Mouse (Mus musculus) spleen, embryonic (tissue): ENCODE results near the gene Arap2.
"Not testable (repeated sequence)": the region's sequence is repeated elsewhere in the genome, so short reads cannot be mapped to it uniquely, and the experiment has no call there.

ENCODE experiments used
- CTCF ChIA-PET: fragments of 350-600 bp; sonication (Branson Sonifier 250); formaldehyde crosslinking; loops from one replicate; lab custom pipeline; 2022; lab: Charles Lee

Gene Arap2

DNA sequence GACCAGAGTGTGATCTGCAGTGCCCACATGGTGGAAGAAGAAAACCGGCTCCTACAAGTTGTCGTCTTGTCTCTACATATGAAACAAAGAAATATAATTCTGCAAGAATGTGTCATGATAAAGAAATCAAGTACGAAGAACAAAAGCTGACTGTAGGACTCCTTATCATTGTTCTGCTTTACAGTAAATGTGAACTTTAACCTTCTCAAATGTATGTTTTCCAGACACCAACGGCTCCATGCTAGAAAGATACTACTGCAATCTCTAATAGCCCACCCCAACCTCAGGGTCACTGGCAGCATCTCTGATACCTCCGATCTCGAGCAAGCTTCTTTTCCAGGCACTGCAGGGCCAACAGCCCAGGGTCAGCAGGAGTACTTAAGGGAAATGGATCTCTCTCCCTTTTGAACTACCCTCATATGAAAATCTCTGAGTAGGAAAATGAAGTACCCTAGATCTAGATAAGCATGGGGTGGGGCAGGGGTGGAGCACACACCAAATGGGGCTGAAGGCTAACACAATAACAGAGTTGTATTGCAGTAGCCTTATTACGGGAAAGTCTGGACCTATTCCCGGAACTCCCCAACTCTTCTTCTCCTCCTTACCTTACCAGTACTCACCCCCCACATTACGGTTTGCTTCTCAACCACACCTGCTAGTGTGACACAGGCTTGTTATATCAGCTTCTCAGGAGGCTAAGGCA lies 22.6 kb downstream of the Arap2 start:
- CTCF ChIA-PET = interaction anchor here (0.7 to 0.8 kb wide), 2 partner anchors 86 to 1008 kb away, joined by 3 to 4 read pairs; no protein-coding TSS in a partner anchor

DNA sequence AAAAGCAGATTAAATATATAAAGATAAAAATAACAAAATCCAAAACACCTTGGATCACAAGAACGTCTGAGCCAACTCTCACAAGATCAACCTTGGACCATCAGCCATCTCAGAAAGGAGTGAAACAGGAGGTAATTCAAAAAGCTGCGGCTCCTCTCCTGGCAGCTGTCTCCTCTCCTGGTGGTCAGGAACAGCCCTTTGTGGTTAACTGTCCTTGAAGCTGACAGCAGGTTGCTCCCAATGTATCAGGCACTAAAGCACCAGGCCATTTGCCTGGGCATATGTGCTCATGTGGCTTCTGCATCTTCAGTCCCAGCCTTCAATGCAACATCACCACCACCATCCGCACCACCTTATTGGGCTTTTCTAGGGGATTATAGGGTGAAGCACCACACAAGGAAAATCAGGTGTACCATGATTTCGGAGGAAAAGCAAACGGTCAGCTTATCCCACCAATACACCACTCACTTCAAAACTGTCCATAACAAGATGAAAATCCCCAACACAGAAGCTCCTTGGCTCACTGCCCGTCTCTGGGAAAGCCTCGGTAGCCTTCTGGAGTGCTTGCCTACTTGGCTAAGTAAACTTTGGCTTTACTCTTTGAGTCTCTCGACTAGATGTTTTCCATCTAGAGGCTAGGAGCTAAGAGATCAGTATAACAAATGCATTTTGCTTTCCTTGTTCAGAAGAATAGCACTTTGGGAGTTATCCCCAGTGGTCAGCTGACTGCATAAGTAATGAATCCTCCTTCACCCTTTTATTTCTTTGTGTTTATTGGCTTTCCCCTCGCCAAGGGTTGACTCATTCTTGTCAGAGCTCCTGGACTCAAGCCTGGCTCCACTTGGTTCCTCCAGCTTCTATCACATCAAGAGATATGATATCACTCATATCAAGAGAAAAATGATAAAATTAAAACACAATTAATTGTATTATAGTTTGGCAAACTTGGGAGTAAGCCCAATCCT lies 26.2 kb downstream of the Arap2 start:
- CTCF ChIA-PET = no interaction called here

DNA sequence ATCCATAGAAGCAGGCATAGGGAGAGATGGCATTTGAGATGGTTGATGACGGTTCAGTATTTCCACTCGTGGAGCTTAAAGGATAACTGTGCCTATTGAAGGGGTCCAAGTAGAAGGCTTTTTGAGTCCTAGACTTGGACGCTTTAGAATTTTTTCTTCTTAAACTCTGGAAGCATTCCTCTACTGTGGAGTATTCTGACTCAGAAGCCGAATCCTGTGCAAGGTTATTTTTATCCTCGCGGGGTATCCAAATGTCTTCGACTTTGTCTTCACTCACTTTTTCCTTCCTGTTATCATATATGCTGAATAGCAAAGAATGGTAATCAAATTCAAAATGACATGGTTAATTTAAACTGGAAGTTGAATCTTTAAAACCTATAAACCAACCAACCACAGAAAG lies 35.4 kb downstream of the Arap2 start:
- CTCF ChIA-PET = not testable (repeated sequence)

DNA sequence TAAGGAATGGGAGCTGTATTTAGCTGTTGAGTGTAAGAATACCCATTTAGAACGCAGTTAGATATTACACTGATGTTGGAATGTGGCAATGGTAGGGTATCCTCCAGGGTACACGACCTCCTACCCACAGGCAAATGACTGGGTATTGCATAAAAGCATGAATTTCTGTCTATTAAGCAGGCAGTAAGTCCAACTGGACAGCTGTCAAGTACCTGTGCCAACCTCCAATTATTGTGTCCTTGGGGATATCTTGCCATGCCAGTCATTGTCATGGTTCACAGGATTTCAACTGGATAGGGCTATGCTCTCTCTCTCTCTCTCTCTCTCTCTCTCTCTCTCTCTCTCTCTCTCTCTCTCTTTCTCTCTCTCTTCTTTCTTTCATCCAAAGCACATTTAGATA lies 40.4 kb downstream of the Arap2 start:
- CTCF ChIA-PET = interaction anchor here (1.3 kb wide), 1 partner anchor 8 kb away, joined by 5 read pairs; no protein-coding TSS in a partner anchor

DNA sequence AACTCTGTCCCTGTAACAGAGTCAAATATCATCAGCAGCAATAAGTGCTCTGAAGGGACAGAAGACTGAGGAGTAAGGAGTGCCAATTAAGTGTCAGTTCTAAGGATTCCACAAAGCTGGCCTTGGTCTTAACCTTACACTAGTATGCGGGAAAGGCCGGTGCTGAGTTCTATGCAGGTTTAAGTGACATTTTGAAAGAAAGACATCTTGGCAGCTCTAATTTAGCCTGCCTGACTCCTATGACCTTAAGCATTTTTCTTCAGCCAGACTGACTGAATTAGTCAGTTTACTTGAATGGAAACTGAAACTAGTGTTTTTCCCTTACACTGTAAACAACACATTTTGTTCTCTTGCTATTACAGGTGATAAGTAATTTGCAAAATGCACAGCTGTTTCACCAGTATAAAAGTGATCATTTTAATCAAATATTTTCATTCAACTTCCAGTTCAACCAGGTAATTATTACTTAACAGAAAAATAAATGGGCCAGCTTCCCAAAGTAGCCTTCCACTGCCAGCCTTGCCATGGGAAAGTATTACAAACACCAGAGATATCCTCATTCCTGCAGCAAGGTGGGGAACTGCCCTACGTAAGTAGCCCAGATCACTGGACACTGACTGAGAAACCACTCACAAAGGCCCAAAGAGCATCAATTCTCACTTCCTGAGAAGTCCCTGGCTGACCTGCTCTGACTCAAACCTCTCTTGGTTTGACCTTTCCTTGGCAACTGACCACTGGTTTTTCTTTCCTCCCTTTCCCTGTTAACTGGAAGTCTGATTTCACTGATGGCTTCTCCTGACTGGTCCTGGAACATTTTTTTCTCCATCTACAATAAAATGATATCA lies 42.5 kb downstream of the Arap2 start:
- CTCF ChIA-PET = no interaction called here

GRCm38 (mm10) chr5:62716468-62716867 lies 49.5 kb downstream of the Arap2 start:
- CTCF ChIA-PET = interaction anchor here (0.6 kb wide), 1 partner anchor 493 kb away, joined by 5 read pairs; no protein-coding TSS in a partner anchor

GRCm38 (mm10) chr5:62715977-62716376 lies 50.0 kb downstream of the Arap2 start:
- CTCF ChIA-PET = no interaction called here

- CTCF ChIA-PET = no interaction called here
These were observed 50.5 kb downstream of the Arap2 start for GRCm38 (mm10) chr5:62715436-62715835.

DNA sequence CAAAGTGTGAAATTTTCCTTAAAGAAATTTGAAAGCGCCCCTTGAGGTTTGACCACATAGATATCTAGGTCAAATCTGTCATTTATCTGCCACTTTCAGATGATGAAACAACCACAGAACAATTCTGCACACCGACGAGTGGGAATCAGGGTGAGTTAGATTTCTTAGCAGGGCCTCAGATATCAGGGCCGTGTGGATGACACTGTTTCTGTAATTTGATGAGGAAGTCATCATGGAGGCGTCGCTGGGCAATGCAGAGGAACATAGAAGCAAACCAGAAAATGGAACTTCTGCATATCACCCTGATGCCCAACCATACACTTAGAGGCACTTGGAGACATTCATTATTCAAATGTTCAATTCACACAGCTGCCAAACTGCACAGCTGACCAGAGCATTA lies 55.0 kb downstream of the Arap2 start:
- CTCF ChIA-PET = no interaction called here

GRCm38 (mm10) chr5:62706900-62707299 lies 59.1 kb downstream of the Arap2 start:
- CTCF ChIA-PET = no interaction called here

GRCm38 (mm10) chr5:62689965-62690364 lies 76.0 kb downstream of the Arap2 start:
- CTCF ChIA-PET = no interaction called here

DNA sequence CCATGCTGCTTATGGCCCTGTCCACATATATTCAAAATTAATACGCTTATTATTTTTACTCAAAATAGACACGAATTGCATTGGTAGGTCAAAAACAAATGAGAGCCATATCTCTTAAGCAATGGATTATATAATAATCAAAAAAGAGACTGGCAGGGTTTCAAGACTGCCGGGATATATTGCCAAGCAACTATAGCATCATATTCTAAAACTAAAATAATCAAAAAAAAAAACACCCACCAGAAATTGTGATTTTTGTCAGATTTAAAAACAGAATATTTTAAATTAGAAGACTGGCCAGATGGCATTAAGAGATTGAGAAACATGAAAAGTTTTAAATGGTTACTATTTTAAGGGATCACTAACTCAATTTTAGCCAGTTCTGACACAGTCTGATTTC lies 82.2 kb downstream of the Arap2 start:
- CTCF ChIA-PET = no interaction called here

DNA sequence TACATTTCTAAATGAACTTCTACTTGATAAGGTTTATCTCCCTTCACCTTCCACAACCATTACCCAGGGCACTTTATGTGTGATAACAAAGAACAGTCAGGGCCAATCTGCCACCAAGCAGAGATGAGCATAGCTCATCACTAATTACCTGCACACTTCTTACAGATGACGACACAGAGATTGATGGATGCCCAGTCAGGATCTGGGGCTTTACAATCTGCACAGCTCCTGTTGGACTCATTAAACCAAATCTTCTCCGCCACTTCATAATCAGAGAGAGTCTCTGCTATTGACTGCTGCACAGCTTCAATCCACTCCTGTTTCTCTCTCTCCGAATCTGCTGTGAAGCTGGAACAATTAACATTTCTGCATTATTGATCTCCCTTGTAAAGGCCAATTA lies 82.8 kb downstream of the Arap2 start:
- CTCF ChIA-PET = interaction anchor here (0.7 kb wide), 1 partner anchor 180 kb away, joined by 4 read pairs; no protein-coding TSS in a partner anchor

DNA sequence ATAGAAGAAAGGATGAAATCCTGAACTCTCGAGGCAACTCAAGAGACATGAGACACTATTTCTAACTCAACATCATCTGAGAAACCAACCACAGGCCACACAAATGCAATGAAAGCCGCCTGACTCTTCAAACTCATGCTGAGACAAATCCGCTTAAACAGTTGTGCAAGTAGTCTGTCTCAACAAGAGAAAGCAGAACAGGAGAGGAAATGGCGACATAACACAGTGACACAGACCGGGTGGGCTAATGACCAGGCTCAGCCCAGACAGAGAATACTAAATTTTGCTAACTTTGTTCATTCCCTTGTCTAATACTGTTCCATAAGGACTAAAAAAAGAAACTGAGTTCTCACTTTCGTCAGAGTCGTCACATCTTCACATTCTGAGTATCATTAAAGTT lies 88.6 kb downstream of the Arap2 start:
- CTCF ChIA-PET = interaction anchor here (0.7 kb wide), 1 partner anchor 1157 kb away, joined by 5 read pairs; no protein-coding TSS in a partner anchor

- CTCF ChIA-PET = no interaction called here
These were observed 93.1 kb downstream of the Arap2 start for GRCm38 (mm10) chr5:62672736-62673436.

GRCm38 (mm10) chr5:62665329-62665728 lies 100.6 kb downstream of the Arap2 start:
- CTCF ChIA-PET = no interaction called here

DNA sequence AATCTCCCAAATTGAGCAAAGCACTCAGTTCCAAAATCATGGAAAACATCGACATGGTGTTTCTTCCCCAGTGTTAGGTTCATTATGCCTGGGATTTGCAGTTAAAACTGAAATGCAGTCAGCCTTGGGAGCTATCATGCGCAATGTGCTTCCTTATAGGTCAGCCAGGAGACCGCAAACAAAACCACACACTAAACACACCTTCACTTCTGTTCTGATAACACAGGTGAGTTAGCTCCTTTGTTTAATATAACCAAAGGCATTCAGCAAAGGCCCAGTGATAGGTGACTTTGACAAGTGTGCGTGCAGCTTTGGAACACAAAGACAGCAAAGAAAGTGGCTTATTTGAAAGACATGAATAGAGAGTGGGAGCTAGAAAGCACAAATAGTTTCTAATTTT lies 101.1 kb downstream of the Arap2 start:
- CTCF ChIA-PET = no interaction called here

GRCm38 (mm10) chr5:62663206-62663605 lies 102.8 kb downstream of the Arap2 start:
- CTCF ChIA-PET = no interaction called here

DNA sequence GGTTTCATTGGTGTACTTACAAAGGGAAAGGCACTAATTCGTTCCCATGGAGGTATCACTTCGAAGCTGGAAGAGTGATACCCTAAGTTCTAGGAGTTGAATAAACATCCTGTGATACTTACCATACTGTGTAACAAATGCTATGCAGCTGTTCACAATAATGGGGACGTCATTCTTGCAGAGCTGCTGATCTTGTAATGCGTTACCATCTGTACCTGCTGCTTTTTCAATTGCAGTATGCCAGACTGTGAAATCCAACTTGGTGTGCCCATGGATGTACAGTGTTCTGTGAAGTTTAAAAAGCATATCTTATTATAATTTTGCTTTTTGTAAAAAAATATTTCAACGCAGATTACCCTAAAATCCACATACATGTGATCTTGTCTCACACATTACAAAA lies 112.0 kb downstream of the Arap2 start:
- CTCF ChIA-PET = interaction anchor here (0.6 kb wide), 1 partner anchor 28 kb away, joined by 11 read pairs; no protein-coding TSS in a partner anchor

DNA sequence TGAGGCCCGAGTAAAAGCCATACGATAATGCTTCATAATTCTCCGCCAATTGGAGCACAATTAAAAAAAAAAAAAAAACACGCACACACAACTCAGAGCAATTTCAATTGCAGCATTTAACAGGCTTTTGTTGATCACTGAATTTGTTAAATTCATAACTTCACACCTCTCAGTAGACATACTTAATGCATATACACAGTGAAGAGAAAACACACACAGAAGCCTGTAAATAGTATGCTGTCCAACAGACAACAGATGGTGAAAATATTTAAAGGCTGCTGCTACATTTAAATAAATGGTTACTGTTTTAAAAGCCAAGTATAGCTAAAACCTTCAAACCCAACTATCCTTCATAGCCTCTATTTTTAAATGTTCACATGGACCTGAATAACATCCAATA lies 123.6 kb downstream of the Arap2 start:
- CTCF ChIA-PET = no interaction called here

DNA sequence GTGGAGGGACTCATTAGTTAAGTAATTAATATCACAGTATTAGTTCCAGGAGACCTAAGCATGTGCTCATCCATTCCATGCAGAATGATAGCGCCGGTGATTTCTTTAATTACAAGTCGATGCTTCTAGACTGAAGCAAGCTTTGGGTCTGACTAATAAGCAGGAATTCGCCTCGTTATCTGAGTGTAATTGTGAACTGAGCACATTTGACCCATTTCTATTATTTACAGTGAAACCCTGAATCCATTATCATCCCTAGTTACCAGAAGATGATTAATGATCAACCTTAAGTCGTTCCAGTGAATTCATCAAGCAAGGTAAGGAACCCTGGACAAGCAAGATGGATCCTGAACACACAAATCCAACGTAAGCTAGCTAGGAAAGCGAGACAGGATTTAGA lies 125.5 kb downstream of the Arap2 start:
- CTCF ChIA-PET = interaction anchor here (1.1 kb wide), 1 partner anchor 13 kb away, joined by 4 read pairs; no protein-coding TSS in a partner anchor
